Mouse (Mus musculus) hindbrain, embryonic 15.5 days (tissue): ENCODE measurements around the gene Olfr642. TPM values are rescaled to one million over a fixed set of nuclear protein-coding genes. Genes with fewer than 3 reads are reported as not detected.

Experiments used
- ATAC-seq: fragments of 200-750 bp; cut with Nextera tagmentation; 2 replicates; pipeline ENCODE4 v1.8.0; 2017; ENCODE audit warnings: low read depth, moderate number of reproducible peaks, moderate TSS enrichment; ENCODE audit not compliant: low FRiP score
- H3K27ac ChIP-seq: fragments of 300-500 bp; sonication (generic); replicated peaks from 2 replicates; pipeline ENCODE4 v1.5.1; 2015; ENCODE audit warnings: mild to moderate bottlenecking, inconsistent platforms
- H3K27me3 ChIP-seq: fragments of 300-500 bp; sonication (generic); 2 replicates; pipeline ENCODE4 v1.6.1; 2015; ENCODE audit warnings: control low read depth, inconsistent platforms
- H3K36me3 ChIP-seq: fragments of 300-500 bp; sonication (generic); 2 replicates; pipeline ENCODE4 v1.6.1; 2015; ENCODE audit warnings: control low read depth, inconsistent platforms
- H3K4me1 ChIP-seq: fragments of 300-500 bp; sonication (generic); replicated peaks from 2 replicates; pipeline ENCODE4 v1.6.1; 2015; ENCODE audit warnings: control low read depth, inconsistent platforms
- H3K4me2 ChIP-seq: fragments of 300-500 bp; sonication (generic); 2 replicates; pipeline ENCODE4 v1.6.1; 2015; ENCODE audit warnings: moderate library complexity, mild to moderate bottlenecking, inconsistent platforms
- H3K4me3 ChIP-seq: fragments of 300-500 bp; sonication (generic); 2 replicates; pipeline ENCODE4 v1.5.1; 2015; ENCODE audit warnings: mild to moderate bottlenecking, inconsistent platforms
- H3K9ac ChIP-seq: fragments of 300-500 bp; sonication (generic); 2 replicates; pipeline ENCODE4 v1.6.1; 2015; ENCODE audit warnings: inconsistent platforms
- H3K9me3 ChIP-seq: fragments of 300-500 bp; sonication (generic); 2 replicates; pipeline ENCODE4 v1.6.1; 2016; ENCODE audit warnings: control low read depth, inconsistent platforms
- WGBS: fragments of 180-500 bp; shearing (Covaris S2); methylation state at CpG from one replicate; pipeline ENCODE4 v1.1.7; 2015; 5-methylcytosine and 5-hydroxymethylcytosine counted together
- polyA plus RNA-seq: library from polyadenylated mRNA; unstranded; fragments of >200 nt; fragmentation: Nextera tagmentation; extraction: Ambion mirVana; gene quantifications from 2 replicates; pipeline ENCODE4 v1.2.1, GENCODE M21; 2015

Olfr642 gene
- not detected in 2 replicates for polyA plus RNA-seq

DNA sequence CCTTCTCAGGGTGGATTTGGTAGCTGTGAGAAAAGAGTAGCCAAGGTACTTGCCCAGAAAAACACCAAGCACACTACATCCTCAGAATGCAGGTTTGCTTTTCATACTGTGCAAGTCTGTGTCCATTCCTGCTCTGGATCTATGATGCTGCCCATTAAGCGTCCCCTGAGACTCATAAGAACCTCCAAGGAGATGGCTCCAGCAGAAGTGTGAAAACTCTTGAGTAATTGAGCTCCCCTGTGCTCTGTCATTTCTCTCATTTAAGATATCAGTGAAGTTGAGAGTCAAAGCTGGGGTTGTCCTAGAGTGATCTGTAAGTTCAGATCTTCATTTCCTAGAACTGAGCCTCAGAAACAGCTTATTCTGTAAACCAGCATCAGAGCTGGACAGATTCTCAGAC, at the start of gene Olfr642:
Gene Olfr642 (minus strand): TSS at position 101 of the 400 bp plus-strand sequence.
- H3K4me3 ChIP-seq = no peak within 1 kb of the TSS

DNA sequence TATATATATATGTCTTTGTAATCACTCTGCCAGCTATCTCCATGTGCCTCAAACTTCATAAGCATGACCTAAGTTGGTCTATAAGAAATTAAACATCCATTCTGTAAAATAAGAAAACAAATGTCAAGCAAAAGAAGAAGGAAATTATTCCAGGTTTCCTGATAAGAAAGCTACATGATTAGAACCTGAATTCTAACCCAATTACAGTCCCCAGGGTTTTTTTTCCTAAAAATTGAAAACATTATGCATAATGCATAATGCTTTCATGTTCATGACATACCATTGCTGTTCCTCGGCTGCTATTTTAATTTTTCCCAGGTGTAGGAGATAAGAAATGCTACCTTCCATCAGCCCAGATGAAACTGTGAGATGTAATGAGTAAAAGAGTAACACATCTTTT, 32.9 kb upstream of the Olfr642 start, which contains the start of gene Olfr645:
Gene Olfr645 (minus strand): TSS at position 101 of the 400 bp plus-strand sequence.
- H3K36me3 ChIP-seq = no peaks in the 10 kb centered on the region
- 70% methylated on average over 1 of the region's 1 CpGs for WGBS
- no peak within 1 kb of the TSS for H3K27ac ChIP-seq
- H3K4me1 ChIP-seq = no peaks in the 10 kb centered on the region
- no peak within 1 kb of the TSS for H3K4me3 ChIP-seq
- H3K27me3 ChIP-seq = no peaks in the 10 kb centered on the region
- no peak within 1 kb of the TSS for H3K4me2 ChIP-seq
- no peak within 1 kb of the TSS for H3K9ac ChIP-seq
- ATAC-seq = no peak
- H3K9me3 ChIP-seq = no peaks in the 10 kb centered on the region

More for the DNA sequence above, at the start of gene Olfr642:
- Histone ChIP-seq H3K9me3 (no peaks in the 10 kb centered on the region), H3K36me3 (no peaks in the 10 kb centered on the region), H3K27me3 (no peaks in the 10 kb centered on the region), H3K9ac (no peak within 1 kb of the TSS), H3K4me1 (no peaks in the 10 kb centered on the region), H3K27ac (no peak within 1 kb of the TSS), H3K4me2 (no peak within 1 kb of the TSS)
- ATAC-seq = no peak
- WGBS = 86% methylated on average over 1 of the region's 1 CpGs

DNA sequence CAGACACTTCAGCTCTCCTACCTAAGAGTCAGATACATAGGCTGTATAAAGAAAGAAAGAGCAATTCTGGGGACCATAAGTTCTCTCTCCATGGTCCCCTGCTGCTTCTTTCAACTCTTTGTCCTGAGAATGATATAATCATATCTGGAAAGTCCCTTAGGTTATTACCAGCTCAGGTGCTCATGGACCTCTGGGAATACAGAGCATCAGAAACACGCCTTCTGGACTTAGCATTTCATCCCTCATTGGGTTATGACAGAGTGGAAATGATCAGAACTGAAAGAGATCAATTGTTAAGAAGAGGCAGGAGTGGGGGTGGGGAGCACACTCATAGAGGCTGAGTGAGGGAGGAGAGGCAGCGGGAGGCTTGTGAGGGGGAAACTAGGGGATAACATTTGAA, 19.3 kb upstream of the Olfr642 start, which contains the start of gene Olfr644:
Gene Olfr644 (minus strand): TSS at position 101 of the 400 bp plus-strand sequence.
- Histone ChIP-seq H3K4me2 (no peak within 1 kb of the TSS), H3K9me3 (0 out of 2 replicates have a peak, but pooled peaks cover 4% of the 10 kb centered on the region), H3K36me3 (no peaks in the 10 kb centered on the region), H3K4me1 (no peaks in the 10 kb centered on the region), H3K4me3 (no peak within 1 kb of the TSS), H3K27me3 (no peaks in the 10 kb centered on the region), H3K27ac (no peak within 1 kb of the TSS), H3K9ac (no peak within 1 kb of the TSS)
- 74% methylated on average over 2 of the region's 2 CpGs for WGBS
- no peak for ATAC-seq

DNA sequence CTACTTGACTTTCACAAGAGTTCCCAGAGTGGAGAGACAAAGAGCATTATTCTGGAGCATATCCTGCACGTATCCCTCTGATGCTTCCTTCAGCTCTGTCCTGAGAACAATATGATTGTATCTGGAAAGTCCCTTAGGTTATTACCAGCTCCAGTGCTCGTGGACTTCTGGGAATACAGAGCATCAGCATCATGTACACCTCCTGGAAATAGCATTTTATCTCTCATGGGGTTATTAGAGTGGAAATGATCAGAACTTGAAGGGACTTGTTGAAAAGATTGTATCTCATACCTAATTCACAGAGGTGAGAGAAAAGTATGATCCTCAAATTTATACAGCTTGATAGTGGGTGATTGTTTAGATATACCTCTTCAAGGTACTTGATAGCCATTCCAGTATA, 8.9 kb upstream of the Olfr642 start, which contains the start of gene 4930516K23Rik:
Gene 4930516K23Rik (minus strand): TSS at position 101 of the 400 bp plus-strand sequence.
- no peaks in the 10 kb centered on the region for H3K27me3 ChIP-seq
- no peak within 1 kb of the TSS for H3K4me3 ChIP-seq
- no peaks in the 10 kb centered on the region for H3K36me3 ChIP-seq
- no peak within 1 kb of the TSS for H3K9ac ChIP-seq
- 51% methylated on average over 2 of the region's 2 CpGs for WGBS
- no peak for ATAC-seq
- H3K9me3 ChIP-seq = no peaks in the 10 kb centered on the region
- no peak within 1 kb of the TSS for H3K27ac ChIP-seq
- H3K4me1 ChIP-seq = no peaks in the 10 kb centered on the region
- H3K4me2 ChIP-seq = no peak within 1 kb of the TSS

DNA sequence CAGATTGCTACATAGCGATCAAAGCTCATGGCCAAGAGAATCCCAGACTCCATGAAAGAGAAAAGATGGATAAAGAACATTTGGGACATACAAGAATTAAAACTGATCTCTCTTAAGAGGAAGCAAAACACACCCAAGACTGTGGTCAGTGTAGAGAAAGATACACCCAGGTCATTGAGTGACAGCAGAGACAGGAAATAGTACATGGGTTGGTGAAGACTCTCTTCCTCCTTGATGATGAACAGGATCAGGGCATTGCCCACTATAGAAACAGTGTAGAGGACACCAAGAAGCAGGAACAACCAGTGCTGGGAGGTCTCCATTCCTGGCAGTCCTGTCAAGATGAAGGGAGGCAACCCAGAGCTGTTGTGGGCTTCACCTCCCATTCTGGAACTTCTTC, 6.7 kb upstream of the Olfr642 start:
- Histone ChIP-seq H3K27ac (no peak overlapping the region), H3K9ac (no peak overlapping the region), H3K27me3 (no peaks in the 10 kb centered on the region), H3K36me3 (no peaks in the 10 kb centered on the region), H3K4me2 (no peak overlapping the region), H3K4me3 (no peak overlapping the region), H3K4me1 (no peaks in the 10 kb centered on the region), H3K9me3 (no peaks in the 10 kb centered on the region)
- 95% methylated on average over 1 of the region's 1 CpGs for WGBS
- ATAC-seq = no peak

DNA sequence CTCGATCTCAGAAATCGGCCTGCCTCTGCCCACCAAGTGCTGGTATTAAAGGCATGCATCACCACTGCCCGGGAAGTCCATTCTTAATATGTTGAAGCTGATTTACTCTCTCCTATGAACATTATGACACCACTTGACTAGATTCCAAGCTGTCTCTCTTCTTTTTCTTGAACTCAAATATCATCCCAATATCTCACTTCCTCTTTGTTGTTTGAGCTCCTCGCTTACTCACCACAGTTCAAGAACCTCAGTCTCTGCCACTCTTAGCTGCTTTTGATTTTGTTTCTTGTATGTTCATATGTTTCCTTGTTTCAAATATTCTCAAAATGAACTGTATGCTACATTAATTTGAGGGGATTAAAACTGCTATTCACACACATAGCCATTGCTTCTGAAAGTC, 1.7 kb downstream of the Olfr642 start:
- 90% methylated on average over 4 of the region's 4 CpGs for WGBS
- no peaks in the 10 kb centered on the region for H3K4me1 ChIP-seq

DNA sequence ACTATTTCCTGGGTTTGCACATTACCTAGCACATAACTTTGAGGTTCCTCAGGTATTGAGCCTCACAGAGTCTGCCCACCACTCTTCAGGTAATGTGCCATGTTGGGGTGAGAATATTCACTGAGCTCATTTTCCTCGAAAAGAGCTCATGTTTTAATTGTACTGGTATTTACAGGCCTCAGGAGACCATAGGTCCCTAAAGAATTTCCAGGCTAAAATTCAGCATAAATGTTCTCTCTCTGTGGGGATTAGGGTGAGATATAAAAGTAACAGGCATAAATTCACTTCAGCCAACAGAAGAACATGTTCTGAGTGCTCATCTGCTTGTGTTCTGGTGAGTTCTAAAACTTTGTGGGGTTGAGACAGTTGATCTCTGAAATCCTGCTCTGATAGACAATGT, 17.3 kb downstream of the Olfr642 start, which contains the start of gene Olfr641:
Gene Olfr641 (plus strand): TSS at position 301 of the 400 bp plus-strand sequence.
- Histone ChIP-seq H3K27ac (no peak within 1 kb of the TSS), H3K4me3 (no peak within 1 kb of the TSS), H3K4me2 (no peak within 1 kb of the TSS), H3K9ac (no peak within 1 kb of the TSS), H3K27me3 (no peaks in the 10 kb centered on the region), H3K4me1 (no peaks in the 10 kb centered on the region), H3K9me3 (no peaks in the 10 kb centered on the region), H3K36me3 (no peaks in the 10 kb centered on the region)
- no peak for ATAC-seq
- 80% methylated on average over 1 of the region's 1 CpGs for WGBS

More for the DNA sequence above, 1.7 kb downstream of the Olfr642 start:
- H3K4me2 ChIP-seq = no peak overlapping the region
- no peaks in the 10 kb centered on the region for H3K27me3 ChIP-seq
- ATAC-seq = no peak
- no peak overlapping the region for H3K4me3 ChIP-seq
- no peaks in the 10 kb centered on the region for H3K36me3 ChIP-seq
- H3K27ac ChIP-seq = no peak overlapping the region
- no peak overlapping the region for H3K9ac ChIP-seq
- no peaks in the 10 kb centered on the region for H3K9me3 ChIP-seq

DNA sequence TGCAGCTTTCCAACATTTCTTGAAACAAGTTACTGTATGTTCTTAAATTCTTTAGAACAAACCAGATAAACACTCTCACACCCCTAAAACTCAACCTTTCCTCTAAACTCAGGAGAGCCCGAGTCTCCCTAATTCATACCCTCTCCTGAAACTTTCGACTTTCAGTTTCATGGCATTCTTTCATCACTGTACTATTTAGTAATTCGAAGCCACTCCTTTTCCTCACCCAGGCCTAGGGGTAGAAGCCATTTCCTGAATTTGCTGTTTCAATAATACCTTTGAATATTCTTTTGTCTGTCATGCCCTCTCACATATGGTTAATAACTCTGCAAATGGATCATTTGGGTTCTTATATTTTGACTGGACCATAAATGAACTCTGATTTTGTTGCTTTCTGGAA, 25.5 kb downstream of the Olfr642 start:
- no peaks in the 10 kb centered on the region for H3K9me3 ChIP-seq
- no peak overlapping the region for H3K9ac ChIP-seq
- H3K4me1 ChIP-seq = no peaks in the 10 kb centered on the region
- no peaks in the 10 kb centered on the region for H3K36me3 ChIP-seq
- no peak overlapping the region for H3K4me3 ChIP-seq
- H3K27ac ChIP-seq = no peak overlapping the region
- no peaks in the 10 kb centered on the region for H3K27me3 ChIP-seq
- 81% methylated on average over 3 of the region's 3 CpGs for WGBS
- no peak overlapping the region for H3K4me2 ChIP-seq
- no peak for ATAC-seq

DNA sequence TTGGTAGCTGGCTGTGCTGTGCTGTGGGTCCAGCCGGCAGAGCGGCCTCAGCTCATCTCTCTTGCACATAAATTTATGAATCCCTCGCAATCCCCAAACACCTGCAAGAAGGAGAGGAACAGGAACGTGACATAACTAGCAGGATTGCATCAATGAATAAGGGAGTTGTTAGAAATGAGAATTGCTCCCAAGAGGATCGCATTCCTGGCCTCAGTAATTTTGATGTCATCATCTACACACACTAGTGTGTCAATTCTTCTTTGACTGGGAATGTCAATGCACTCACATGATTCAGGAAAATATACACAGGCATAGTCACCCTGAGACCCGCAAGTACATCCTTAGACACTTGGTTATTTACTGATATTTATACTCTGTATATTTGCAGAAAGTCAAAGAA, 27.0 kb downstream of the Olfr642 start, which contains the start of gene Olfr640:
Gene Olfr640 (minus strand): TSS at position 101 of the 400 bp plus-strand sequence.
- no peaks in the 10 kb centered on the region for H3K9me3 ChIP-seq
- WGBS = 79% methylated on average over 6 of the region's 6 CpGs

DNA sequence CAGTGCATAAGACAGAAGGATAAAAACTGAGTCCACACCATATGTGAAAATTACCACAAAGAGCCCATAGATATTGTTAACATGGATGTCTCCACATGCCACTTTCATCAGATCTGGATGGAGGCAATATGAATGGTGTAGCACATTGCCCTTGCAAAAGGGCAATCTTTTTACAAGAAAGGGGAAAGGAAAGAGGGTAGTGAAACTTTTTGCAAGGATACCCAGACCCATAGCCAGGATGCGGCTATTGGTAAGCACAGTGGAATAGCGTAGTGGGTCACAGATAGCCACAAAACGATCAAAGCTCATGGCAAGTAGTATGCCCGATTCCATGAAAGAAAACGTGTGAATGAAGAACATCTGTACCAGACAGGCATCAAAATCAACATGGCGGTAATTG, 30.8 kb downstream of the Olfr642 start:
- ATAC-seq = no peak
- 94% methylated on average over 6 of the region's 6 CpGs for WGBS

More for the DNA sequence above, 27.0 kb downstream of the Olfr642 start, which contains the start of gene Olfr640:
- no peak within 1 kb of the TSS for H3K27ac ChIP-seq
- ATAC-seq = no peak
- no peaks in the 10 kb centered on the region for H3K36me3 ChIP-seq
- no peak within 1 kb of the TSS for H3K4me2 ChIP-seq
- H3K9ac ChIP-seq = no peak within 1 kb of the TSS
- H3K4me3 ChIP-seq = no peak within 1 kb of the TSS
- H3K4me1 ChIP-seq = no peaks in the 10 kb centered on the region
- no peaks in the 10 kb centered on the region for H3K27me3 ChIP-seq

DNA sequence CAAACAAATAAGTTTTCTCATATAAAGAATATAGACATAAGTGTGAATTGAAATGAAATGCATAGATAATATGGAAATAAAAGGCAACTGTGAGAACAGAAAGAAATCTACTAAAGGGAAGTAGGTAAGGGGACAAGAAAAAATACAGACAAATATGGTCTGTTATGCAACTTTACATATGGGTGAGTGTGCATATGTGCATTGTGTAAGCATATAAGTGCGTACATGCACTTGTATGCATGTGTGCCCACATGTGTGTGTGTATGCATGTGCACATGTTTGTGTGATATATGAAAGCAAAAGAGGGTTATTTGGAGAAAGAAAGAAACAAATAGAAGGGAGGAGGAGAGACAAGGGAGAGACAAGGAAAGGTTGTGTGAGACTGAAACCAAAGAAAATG, 33.5 kb downstream of the Olfr642 start:
- no peak for ATAC-seq
- H3K4me3 ChIP-seq = no peak overlapping the region
- no peak overlapping the region for H3K27ac ChIP-seq
- H3K9ac ChIP-seq = no peak overlapping the region
- no peaks in the 10 kb centered on the region for H3K9me3 ChIP-seq
- no peak overlapping the region for H3K4me2 ChIP-seq
- H3K27me3 ChIP-seq = no peaks in the 10 kb centered on the region
- WGBS = 91% methylated on average over 1 of the region's 1 CpGs
- no peaks in the 10 kb centered on the region for H3K36me3 ChIP-seq
- no peaks in the 10 kb centered on the region for H3K4me1 ChIP-seq

More for the DNA sequence above, 30.8 kb downstream of the Olfr642 start:
- Histone ChIP-seq H3K27me3 (no peaks in the 10 kb centered on the region), H3K9ac (no peak overlapping the region), H3K4me1 (no peaks in the 10 kb centered on the region), H3K4me2 (no peak overlapping the region), H3K36me3 (no peaks in the 10 kb centered on the region), H3K9me3 (no peaks in the 10 kb centered on the region), H3K4me3 (no peak overlapping the region), H3K27ac (no peak overlapping the region)

DNA sequence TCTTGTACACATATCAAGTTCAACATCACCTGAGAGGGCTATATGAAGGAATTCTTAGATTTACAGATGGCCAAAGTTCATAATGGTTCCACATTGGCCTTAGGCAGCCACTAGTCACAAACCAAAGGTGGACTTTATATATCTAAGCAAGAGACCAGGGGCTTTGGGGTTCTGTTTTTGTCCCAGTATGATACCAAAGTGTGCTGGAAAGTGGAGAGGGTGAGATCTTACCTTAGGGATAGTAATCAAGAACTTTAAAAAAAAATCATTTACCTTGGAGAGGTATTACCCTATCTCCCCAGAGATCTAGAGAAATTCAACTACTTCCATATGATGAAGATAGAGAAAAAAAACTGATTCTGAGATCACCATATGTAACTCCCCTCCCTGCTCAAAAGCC, 35.3 kb downstream of the Olfr642 start, which contains the start of gene Olfr639:
Gene Olfr639 (minus strand): TSS at position 101 of the 400 bp plus-strand sequence.
- no peaks in the 10 kb centered on the region for H3K36me3 ChIP-seq
- no peak for ATAC-seq

DNA sequence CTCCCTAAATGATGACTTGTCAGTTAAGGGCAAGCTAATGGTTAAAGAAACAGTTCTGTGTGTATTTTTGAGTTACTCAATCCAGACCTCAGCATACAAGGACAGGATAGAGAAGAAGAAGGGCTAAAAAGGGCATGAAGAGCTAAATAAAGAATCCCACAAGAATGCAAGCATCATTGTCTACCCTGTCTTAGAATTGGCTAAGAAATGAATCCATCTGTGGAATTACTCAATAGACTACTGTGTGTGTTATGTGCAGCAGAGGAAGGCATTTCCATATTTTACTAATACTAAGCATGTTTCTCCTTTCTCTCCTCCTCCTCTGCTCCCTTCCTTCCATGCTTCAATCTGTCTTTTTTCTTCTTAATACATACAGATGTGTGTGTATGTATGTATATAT, 53.3 kb downstream of the Olfr642 start:
- Histone ChIP-seq H3K4me3 (no peak overlapping the region), H3K4me1 (no peaks in the 10 kb centered on the region), H3K9ac (no peak overlapping the region), H3K36me3 (no peaks in the 10 kb centered on the region), H3K4me2 (no peak overlapping the region), H3K27ac (no peak overlapping the region), H3K27me3 (no peaks in the 10 kb centered on the region), H3K9me3 (no peaks in the 10 kb centered on the region)
- no peak for ATAC-seq

More for the DNA sequence above, 35.3 kb downstream of the Olfr642 start, which contains the start of gene Olfr639:
- Histone ChIP-seq H3K27ac (no peak within 1 kb of the TSS), H3K9ac (no peak within 1 kb of the TSS), H3K9me3 (no peaks in the 10 kb centered on the region), H3K4me1 (no peaks in the 10 kb centered on the region), H3K4me2 (no peak within 1 kb of the TSS), H3K27me3 (no peaks in the 10 kb centered on the region), H3K4me3 (no peak within 1 kb of the TSS)
